Mouse (Mus musculus) heart, embryonic 14.5 days (tissue): Measurements from ENCODE around the gene Serpini2. TPM values are rescaled to one million over a fixed set of nuclear protein-coding genes. Genes with fewer than 3 reads are reported as not detected.
"Not testable (repeated sequence)": the region's sequence is repeated elsewhere in the genome, so short reads cannot be mapped to it uniquely, and the experiment has no call there.

Experiments
- ATAC-seq: fragments of 200-750 bp; cut with Nextera tagmentation; 2 replicates; pipeline ENCODE4 v1.8.0; 2017; ENCODE audit warnings: low read depth, moderate TSS enrichment; ENCODE audit not compliant: insufficient number of reproducible peaks, insufficient read depth, low FRiP score
- H3K27ac ChIP-seq, 2 experiments: fragments of 200-500 bp in 1 of 2; fragments of 300-500 bp in 1 of 2; sonication (generic) in 1 of 2; replicated peaks in 1 of 2; 2 replicates each; pipeline ENCODE4 v1.5.1; 2012 to 2014; ENCODE audit warnings: low read depth in 2 of 2, low read length in 2 of 2, control low read depth in 1 of 2, mild to moderate bottlenecking in 1 of 2, mixed read lengths in 1 of 2; ENCODE audit not compliant: control insufficient read depth in 1 of 2, insufficient read depth in 1 of 2
- H3K27me3 ChIP-seq: fragments of 300-500 bp; sonication (generic); 2 replicates; pipeline ENCODE4 v1.6.1; 2014; ENCODE audit warnings: mild to moderate bottlenecking, low read length, control low read depth; ENCODE audit not compliant: control insufficient read depth, insufficient read depth
- H3K36me3 ChIP-seq: fragments of 300-500 bp; sonication (generic); 2 replicates; pipeline ENCODE4 v1.6.1; 2014; ENCODE audit warnings: mild to moderate bottlenecking, control low read depth, low read length, mixed read lengths; ENCODE audit not compliant: control insufficient read depth, insufficient read depth
- H3K4me1 ChIP-seq, 2 experiments: fragments of 200-500 bp in 1 of 2; fragments of 300-500 bp in 1 of 2; sonication (generic) in 1 of 2; 2 replicates each; pipeline ENCODE4 v1.6.1; 2012 to 2014; ENCODE audit warnings: low read length in 2 of 2, control low read depth in 1 of 2, mixed read lengths in 1 of 2; ENCODE audit not compliant: control insufficient read depth in 2 of 2, insufficient read depth in 2 of 2
- H3K4me2 ChIP-seq: fragments of 300-500 bp; sonication (generic); 2 replicates; pipeline ENCODE4 v1.6.1; 2014; ENCODE audit warnings: mild to moderate bottlenecking, low read length
- H3K4me3 ChIP-seq, 2 experiments: fragments of 200-500 bp in 1 of 2; fragments of 300-500 bp in 1 of 2; sonication (generic) in 1 of 2; 2 replicates each; pipeline ENCODE4 v1.5.1; 2012 to 2014; ENCODE audit warnings: low read length in 2 of 2, mild to moderate bottlenecking in 2 of 2, control low read depth in 1 of 2, low read depth in 1 of 2, moderate library complexity in 1 of 2; ENCODE audit not compliant: control insufficient read depth in 1 of 2, insufficient read depth in 1 of 2
- H3K9ac ChIP-seq: fragments of 300-500 bp; sonication (generic); 2 replicates; pipeline ENCODE4 v1.6.1; 2014; ENCODE audit warnings: mild to moderate bottlenecking, low read length
- H3K9me3 ChIP-seq: fragments of 300-500 bp; sonication (generic); 2 replicates; pipeline ENCODE4 v1.6.1; 2016; ENCODE audit warnings: low read length, control low read depth; ENCODE audit not compliant: control insufficient read depth
- WGBS: fragments of 180-500 bp; shearing (Covaris S2); extraction: QIAGEN DNeasy Blood & Tissue Kit; methylation state at CpG from one replicate; pipeline ENCODE4 v1.1.7; 2014; 5-methylcytosine and 5-hydroxymethylcytosine counted together
- polyA plus RNA-seq: library from polyadenylated mRNA; unstranded; fragments of >200 nt; fragmentation: Nextera tagmentation; extraction: Ambion mirVana; gene quantifications from 2 replicates; pipeline ENCODE4 v1.2.1, GENCODE M21; 2014

Serpini2 gene
- polyA plus RNA-seq: not detected in 2 replicates

DNA sequence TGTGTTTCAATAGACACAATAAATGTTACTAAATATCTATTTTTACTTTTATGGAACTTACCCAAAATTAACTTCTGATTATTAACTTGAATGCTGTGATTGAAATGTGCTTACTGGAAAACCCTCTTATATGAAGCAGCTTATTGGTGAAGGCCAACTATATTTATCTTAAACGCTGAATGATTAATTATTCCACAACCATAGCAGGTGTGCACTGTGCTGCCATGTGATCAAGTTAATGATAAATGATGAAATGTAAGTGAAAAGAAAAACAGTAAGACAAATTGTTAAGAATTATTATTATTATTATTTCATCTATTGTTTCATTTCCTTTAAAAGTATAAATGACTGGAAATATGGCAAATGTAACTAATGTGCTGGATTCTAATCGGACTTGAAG is at the start of gene Serpini2:
Serpini2 (minus strand) TSS at position 101 of the 400 bp plus-strand sequence.
- Histone ChIP-seq H3K27me3 (no peaks in the 10 kb centered on the region), H3K4me3 (no peak within 1 kb of the TSS), H3K4me2 (no peak within 1 kb of the TSS), H3K27ac (no peak within 1 kb of the TSS), H3K4me1 (0 out of 4 replicates have a peak, but pooled peaks cover 0 to 3% of the 10 kb centered on the region in 2 experiments), H3K9ac (no peak within 1 kb of the TSS), H3K36me3 (no peaks in the 10 kb centered on the region), H3K9me3 (no peaks in the 10 kb centered on the region)
- WGBS: 72% methylated on average over 2 of the region's 2 CpGs
- ATAC-seq: no peak

GRCm38 (mm10) chr3:75308861-75309260 is 39.0 kb upstream of the Serpini2 start:
- 83% methylated on average over 4 of the region's 4 CpGs for WGBS
- no peak for ATAC-seq
- Histone ChIP-seq H3K9me3 (no peaks in the 10 kb centered on the region), H3K4me2 (no peak overlapping the region), H3K36me3 (no peaks in the 10 kb centered on the region), H3K4me1 (no peaks in the 10 kb centered on the region), H3K27me3 (no peaks in the 10 kb centered on the region), H3K27ac (no peak overlapping the region), H3K4me3 (no peak overlapping the region), H3K9ac (no peak overlapping the region)

GRCm38 (mm10) chr3:75308228-75308627 is 38.4 kb upstream of the Serpini2 start:
- WGBS: 31% methylated on average over 3 of the region's 3 CpGs
- Histone ChIP-seq H3K27me3 (no peaks in the 10 kb centered on the region), H3K4me3 (no peak overlapping the region), H3K9me3 (no peaks in the 10 kb centered on the region), H3K4me2 (no peak overlapping the region), H3K9ac (no peak overlapping the region), H3K27ac (no peak overlapping the region), H3K36me3 (no peaks in the 10 kb centered on the region), H3K4me1 (no peaks in the 10 kb centered on the region)
- no peak for ATAC-seq

DNA sequence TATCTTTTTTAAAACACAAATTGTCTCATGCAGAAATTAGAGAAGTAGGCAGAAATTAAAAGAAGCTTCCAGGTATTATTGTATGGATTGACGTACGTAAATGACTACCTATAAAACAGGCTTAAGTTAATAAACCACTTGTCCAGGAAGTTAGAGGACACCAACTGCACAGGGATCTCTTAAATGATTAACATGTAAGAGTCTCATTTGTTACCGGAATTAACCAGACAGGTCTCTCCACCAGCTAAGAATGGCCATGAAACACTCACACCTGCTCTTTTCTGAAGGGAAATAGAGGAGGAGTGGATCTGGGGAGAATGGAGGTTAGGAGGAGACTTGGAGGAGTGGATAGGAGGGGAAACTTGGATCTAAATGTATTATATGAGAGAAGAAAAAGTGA is 35.7 kb upstream of the Serpini2 start:
- H3K4me2 ChIP-seq: no peak overlapping the region
- no peaks in the 10 kb centered on the region for H3K9me3 ChIP-seq
- H3K27ac ChIP-seq: no peak overlapping the region
- no peak overlapping the region for H3K9ac ChIP-seq
- no peak for ATAC-seq
- no peaks in the 10 kb centered on the region for H3K4me1 ChIP-seq
- no peaks in the 10 kb centered on the region for H3K36me3 ChIP-seq
- WGBS: 89% methylated on average over 3 of the region's 3 CpGs
- no peaks in the 10 kb centered on the region for H3K27me3 ChIP-seq
- H3K4me3 ChIP-seq: no peak overlapping the region

GRCm38 (mm10) chr3:75304621-75305020 is 34.7 kb upstream of the Serpini2 start:
- H3K36me3 ChIP-seq: no peaks in the 10 kb centered on the region
- no peak for ATAC-seq
- 92% methylated on average over 5 of the region's 5 CpGs for WGBS
- no peak overlapping the region for H3K9ac ChIP-seq
- H3K4me3 ChIP-seq: no peak overlapping the region
- no peak overlapping the region for H3K27ac ChIP-seq
- no peaks in the 10 kb centered on the region for H3K27me3 ChIP-seq
- H3K4me1 ChIP-seq: no peaks in the 10 kb centered on the region
- no peaks in the 10 kb centered on the region for H3K9me3 ChIP-seq
- H3K4me2 ChIP-seq: no peak overlapping the region

DNA sequence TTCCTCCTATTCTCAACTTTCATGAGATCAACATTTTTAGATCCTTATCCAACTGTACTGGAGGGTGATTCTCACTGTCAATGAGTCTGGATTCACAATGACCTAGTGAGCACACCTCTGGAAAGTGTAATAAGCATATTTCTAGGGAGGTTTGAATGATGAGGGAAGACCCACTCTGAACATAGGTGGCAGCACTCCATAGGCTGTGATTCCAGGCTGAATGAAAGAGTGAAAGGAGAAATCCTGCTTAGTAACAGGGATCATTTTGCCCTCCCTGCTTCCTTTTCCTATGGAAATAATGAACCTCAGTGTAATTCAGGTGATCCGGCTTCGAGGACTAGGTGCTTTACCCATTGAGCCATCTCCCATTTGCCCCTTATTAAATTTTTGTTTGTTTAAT is 31.2 kb upstream of the Serpini2 start:
- no peaks in the 10 kb centered on the region for H3K27me3 ChIP-seq
- no peak overlapping the region for H3K4me2 ChIP-seq
- H3K9me3 ChIP-seq: no peaks in the 10 kb centered on the region
- WGBS: 88% methylated on average over 2 of the region's 2 CpGs
- no peak overlapping the region for H3K9ac ChIP-seq
- ATAC-seq: no peak
- no peak overlapping the region for H3K4me3 ChIP-seq
- 0 out of 4 replicates have a peak, but pooled peaks cover 0 to 9% of the 10 kb centered on the region in 2 experiments for H3K4me1 ChIP-seq
- no peak overlapping the region for H3K27ac ChIP-seq
- H3K36me3 ChIP-seq: no peaks in the 10 kb centered on the region

- not testable (repeated sequence) for H3K9ac ChIP-seq, H3K4me2 ChIP-seq, H3K4me3 ChIP-seq, H3K27ac ChIP-seq, ATAC-seq, H3K27me3 ChIP-seq, H3K9me3 ChIP-seq, H3K4me1 ChIP-seq, H3K36me3 ChIP-seq
- WGBS: 67% methylated on average over 1 of the region's 1 CpGs
These were observed 29.6 kb upstream of the Serpini2 start for GRCm38 (mm10) chr3:75299464-75299863.

DNA sequence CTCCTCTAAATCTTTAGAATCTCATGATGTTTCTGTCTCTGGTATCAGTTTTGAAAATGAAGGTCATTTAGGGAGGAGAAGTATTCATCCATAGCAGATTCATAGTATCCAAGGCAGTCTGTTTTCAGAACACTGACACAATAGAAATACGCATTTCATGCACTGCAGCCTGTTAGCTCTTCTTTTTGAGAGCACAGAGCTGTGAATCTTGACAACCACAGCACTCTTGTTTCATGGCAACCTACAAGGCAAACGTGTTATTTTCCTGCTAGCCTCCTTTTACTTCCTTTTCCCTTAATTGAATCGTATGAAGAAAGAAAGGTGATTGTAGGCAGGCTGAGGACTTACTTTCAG is 27.9 kb upstream of the Serpini2 start:
- no peak overlapping the region for H3K9ac ChIP-seq
- ATAC-seq: no peak

More for the DNA sequence above, 27.9 kb upstream of the Serpini2 start:
- Histone ChIP-seq H3K27ac (no peak overlapping the region), H3K4me1 (0 out of 4 replicates have a peak, but pooled peaks cover 0 to 9% of the 10 kb centered on the region in 2 experiments), H3K4me2 (peak overlapping the region; percentile 18; the same call in 1 of the 2 replicates), H3K9me3 (no peaks in the 10 kb centered on the region), H3K36me3 (no peaks in the 10 kb centered on the region), H3K4me3 (no peak overlapping the region), H3K27me3 (no peaks in the 10 kb centered on the region)
- 37% methylated on average over 3 of the region's 3 CpGs for WGBS
